Mouse (Mus musculus) right cerebral cortex, postnatal 4 days (tissue): Measurements from ENCODE around the gene Cdh3.
A peak's percentile ranks its signal among the peaks of the same experiment; 100 is the strongest.
"Not testable (repeated sequence)": the region's sequence is repeated elsewhere in the genome, so short reads cannot be mapped to it uniquely, and the experiment has no call there.

Experiments used
- DNase-seq: peaks from one replicate; pipeline ENCODE4 v3.0.0-alpha.2; 2022

Cdh3 gene

GRCm38 (mm10) chr8:106572175-106572574 is 61.5 kb downstream of the Cdh3 start:
- DNase-seq: not testable (repeated sequence)

- DNase-seq: not testable (repeated sequence)
Measured at GRCm38 (mm10) chr8:106573168-106573567, 62.5 kb downstream of the Cdh3 start, which contains the start of gene Gm10073. Gene Gm10073 (minus strand): TSS chr8:106573461.

GRCm38 (mm10) chr8:106574283-106574682 is 63.6 kb downstream of the Cdh3 start:
- DNase-seq: no peak

GRCm38 (mm10) chr8:106576849-106577555 is 66.3 kb downstream of the Cdh3 start:
- no peak for DNase-seq

- DNase-seq: no peak
Measured at GRCm38 (mm10) chr8:106579510-106579909, 68.8 kb downstream of the Cdh3 start.

- no peak for DNase-seq
Measured at GRCm38 (mm10) chr8:106581344-106582088, 70.8 kb downstream of the Cdh3 start.

GRCm38 (mm10) chr8:106584942-106585670 is 74.4 kb downstream of the Cdh3 start:
- DNase-seq: no peak

GRCm38 (mm10) chr8:106585671-106586037 is 75.0 kb downstream of the Cdh3 start:
- DNase-seq: no peak

- no peak for DNase-seq
Measured at GRCm38 (mm10) chr8:106586896-106587295, 76.2 kb downstream of the Cdh3 start.

- no peak for DNase-seq
Measured at GRCm38 (mm10) chr8:106588443-106589431, 78.0 kb downstream of the Cdh3 start.

GRCm38 (mm10) chr8:106592458-106592857 is 81.8 kb downstream of the Cdh3 start:
- no peak for DNase-seq

- DNase-seq: not testable (repeated sequence)
Measured at GRCm38 (mm10) chr8:106595623-106596022, 84.9 kb downstream of the Cdh3 start.

GRCm38 (mm10) chr8:106597067-106597466 is 86.4 kb downstream of the Cdh3 start:
- DNase-seq: no peak

GRCm38 (mm10) chr8:106599265-106599979 is 88.7 kb downstream of the Cdh3 start:
- no peak for DNase-seq

- DNase-seq: peak; percentile 19
Measured at GRCm38 (mm10) chr8:106603131-106603819, 92.6 kb downstream of the Cdh3 start, which contains the start of gene Cdh1. Gene Cdh1 (plus strand): TSS chr8:106603351.

GRCm38 (mm10) chr8:106603933-106604332 is 93.2 kb downstream of the Cdh3 start:
- no peak for DNase-seq

- DNase-seq: no peak
Measured at GRCm38 (mm10) chr8:106605657-106606056, 95.0 kb downstream of the Cdh3 start.

- no peak for DNase-seq
Measured at GRCm38 (mm10) chr8:106606121-106606520, 95.4 kb downstream of the Cdh3 start.

GRCm38 (mm10) chr8:106606601-106607145 is 96.0 kb downstream of the Cdh3 start:
- DNase-seq: no peak
